Mouse (Mus musculus): ENCODE data around the gene Tuba8. TPM values are rescaled to one million over a fixed set of nuclear protein-coding genes. Genes with fewer than 3 reads are reported as not detected.
A peak's percentile ranks its signal among the peaks of the same experiment; 100 is the strongest.

Tuba8 gene
- polyA plus RNA-seq, 1 experiment = 30.1 TPM

DNA sequence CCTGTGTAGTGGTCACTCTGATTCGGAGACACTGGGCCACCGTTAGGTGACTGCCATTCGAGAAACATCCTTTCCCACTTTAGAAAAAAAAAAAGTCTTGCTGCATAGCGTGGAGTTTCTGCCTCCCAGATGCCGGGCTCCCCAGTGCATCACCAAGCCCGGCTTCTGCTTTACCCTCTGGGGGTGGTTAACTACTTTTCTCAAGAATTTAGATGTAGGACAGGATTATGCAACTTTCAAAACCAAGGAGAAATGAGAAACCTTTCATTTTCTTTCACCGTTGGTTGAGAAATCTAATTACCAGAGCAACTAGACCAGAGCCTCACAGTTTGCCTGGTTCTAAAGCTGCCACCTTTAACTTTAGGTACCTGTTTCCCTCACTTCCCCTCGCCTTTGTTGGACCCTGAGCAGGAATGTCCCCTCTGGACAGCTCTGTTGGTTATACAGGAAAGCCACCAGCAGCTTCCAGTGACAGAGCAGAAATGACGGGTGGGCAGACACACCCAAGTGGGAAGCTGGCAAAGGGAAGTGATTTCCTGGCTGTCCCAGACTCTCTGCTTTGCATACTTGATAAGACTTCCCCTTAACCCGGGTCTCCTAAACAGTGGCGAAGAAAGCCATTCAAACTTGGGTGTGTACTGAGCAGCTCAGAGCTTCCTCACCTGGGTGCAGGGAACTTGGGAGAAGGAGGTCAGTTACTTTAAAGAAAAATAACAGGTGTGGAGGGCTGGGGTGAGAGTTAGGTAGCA is 19.1 kb upstream of the Tuba8 start:
- H3K4me3 ChIP-seq (replicated peaks; ENCODE audit: control insufficient read depth, low read depth, low read length) = no peak overlapping the region
- peak overlapping the region; percentile 11; the same call in 1 of the 2 replicates for H3K27ac ChIP-seq (ENCODE audit: control insufficient read depth, insufficient read depth, low read depth, low read length, poor library complexity)
- 23% methylated on average over 11 of the region's 11 CpGs for WGBS
- peaks cover 3% of the 10 kb centered on the region; the same call in 1 of the 2 replicates for H3K4me1 ChIP-seq (ENCODE audit: control insufficient read depth, insufficient read depth, low read length)
- TF ChIP-seq POLR2A (IDR thresholded peaks at IDR 0.05; ENCODE audit: borderline replicate concordance, control insufficient read depth, low read depth, low read length) (no peak), CTCF (IDR thresholded peaks at IDR 0.05; ENCODE audit: control insufficient read depth, insufficient read depth, low read length) (no peak)

DNA sequence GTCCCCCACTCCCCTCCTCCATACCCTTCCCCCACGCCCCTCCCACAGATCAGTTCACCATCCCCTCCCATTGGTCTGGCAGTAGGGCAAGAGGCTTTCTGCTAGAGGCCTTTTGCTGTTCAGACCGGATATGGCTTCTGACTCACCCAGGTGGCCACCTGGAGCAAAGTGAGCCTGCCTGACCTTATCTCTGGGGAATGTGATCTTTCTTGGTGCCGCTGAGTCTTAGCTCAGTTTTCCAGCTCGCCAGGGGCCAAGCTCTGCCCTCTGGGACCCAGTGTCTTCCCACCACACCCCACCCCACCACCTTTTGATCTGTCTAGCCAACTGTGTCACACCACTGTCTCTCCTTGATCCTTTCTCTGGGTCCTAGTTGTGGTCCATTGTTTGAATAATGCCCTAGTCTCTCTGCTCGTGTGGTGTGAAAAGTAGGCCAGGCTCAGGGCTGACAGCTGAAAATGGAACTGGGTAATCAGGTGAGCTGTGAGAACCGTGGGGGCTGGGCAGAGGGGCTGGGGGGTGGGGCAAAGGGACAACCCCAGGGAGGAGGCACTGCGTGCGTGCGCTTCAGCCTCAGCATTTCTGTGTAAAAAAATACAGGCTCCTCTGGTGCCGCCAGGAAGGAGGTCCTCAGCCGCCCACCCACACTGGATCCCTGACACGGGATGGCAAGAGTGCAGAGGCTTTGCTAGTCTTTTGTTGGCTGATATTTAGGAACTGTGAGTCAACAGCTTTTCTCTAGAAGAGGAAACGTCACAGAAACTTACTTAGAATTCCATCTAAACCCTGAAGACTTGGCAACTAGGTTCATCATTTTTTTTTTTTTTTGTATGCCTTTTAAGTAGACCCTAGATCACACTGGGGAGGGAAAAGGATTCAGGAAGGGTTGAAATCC is 16.2 kb upstream of the Tuba8 start:
- Histone ChIP-seq H3K27ac (ENCODE audit: control insufficient read depth, insufficient read depth, low read depth, low read length, poor library complexity) (no peak overlapping the region), H3K4me1 (ENCODE audit: control insufficient read depth, insufficient read depth, low read length) (peaks cover 3% of the 10 kb centered on the region; the same call in 1 of the 2 replicates), H3K4me3 (replicated peaks; ENCODE audit: control insufficient read depth, low read depth, low read length) (no peak overlapping the region)
- WGBS = 83% methylated on average over 13 of the region's 13 CpGs
- TF ChIP-seq CTCF (IDR thresholded peaks at IDR 0.05; ENCODE audit: control insufficient read depth, insufficient read depth, low read length) (no peak), POLR2A (IDR thresholded peaks at IDR 0.05; ENCODE audit: borderline replicate concordance, control insufficient read depth, low read depth, low read length) (no peak)

DNA sequence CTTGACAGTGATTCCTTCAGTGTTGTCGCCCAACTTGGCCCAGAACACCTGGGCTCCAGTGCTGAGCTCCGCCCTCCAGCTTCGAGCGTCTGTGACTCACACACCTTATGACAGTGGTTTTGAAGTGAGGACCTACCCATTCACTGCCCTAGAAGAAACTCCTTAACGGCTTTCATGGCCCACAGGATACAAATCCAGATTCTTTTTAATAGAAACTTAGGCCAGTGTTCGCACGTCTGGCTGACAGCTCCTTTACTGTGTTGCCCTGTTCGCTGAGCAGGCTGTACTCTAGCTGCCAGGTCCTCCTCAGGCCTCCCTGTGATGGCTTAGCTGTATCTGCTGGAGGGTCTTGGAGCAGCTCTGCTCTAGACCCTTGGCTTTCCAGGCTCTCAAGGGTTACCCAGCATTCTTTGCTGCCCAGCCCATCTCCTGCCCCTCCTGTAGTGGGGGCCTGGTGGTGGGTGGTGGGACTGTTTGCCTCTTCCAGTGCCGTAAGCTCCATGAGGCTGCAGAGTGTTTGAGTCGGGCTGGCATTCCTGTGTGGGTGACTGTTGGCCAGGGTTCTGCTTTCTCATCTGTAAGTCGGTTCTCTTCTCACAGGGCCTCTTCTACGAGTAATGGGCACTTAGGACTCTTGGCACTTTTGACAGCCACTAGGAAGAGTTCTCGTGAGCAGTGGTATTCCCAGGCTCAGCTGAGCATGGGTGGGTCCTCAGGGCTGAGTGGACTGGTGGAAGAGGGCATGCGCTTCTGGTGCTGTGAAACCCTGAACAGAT is 15.4 kb upstream of the Tuba8 start:
- no peak overlapping the region for H3K27ac ChIP-seq (ENCODE audit: control insufficient read depth, insufficient read depth, low read depth, low read length, poor library complexity)
- TF ChIP-seq CTCF (IDR thresholded peaks at IDR 0.05; ENCODE audit: control insufficient read depth, insufficient read depth, low read length) = no peak
- no peak for TF ChIP-seq POLR2A (IDR thresholded peaks at IDR 0.05; ENCODE audit: borderline replicate concordance, control insufficient read depth, low read depth, low read length)
- H3K4me1 ChIP-seq (ENCODE audit: control insufficient read depth, insufficient read depth, low read length) = peaks cover 6% of the 10 kb centered on the region; the same call in 1 of the 2 replicates
- 84% methylated on average over 14 of the region's 14 CpGs for WGBS
- H3K4me3 ChIP-seq (replicated peaks; ENCODE audit: control insufficient read depth, low read depth, low read length) = no peak overlapping the region

DNA sequence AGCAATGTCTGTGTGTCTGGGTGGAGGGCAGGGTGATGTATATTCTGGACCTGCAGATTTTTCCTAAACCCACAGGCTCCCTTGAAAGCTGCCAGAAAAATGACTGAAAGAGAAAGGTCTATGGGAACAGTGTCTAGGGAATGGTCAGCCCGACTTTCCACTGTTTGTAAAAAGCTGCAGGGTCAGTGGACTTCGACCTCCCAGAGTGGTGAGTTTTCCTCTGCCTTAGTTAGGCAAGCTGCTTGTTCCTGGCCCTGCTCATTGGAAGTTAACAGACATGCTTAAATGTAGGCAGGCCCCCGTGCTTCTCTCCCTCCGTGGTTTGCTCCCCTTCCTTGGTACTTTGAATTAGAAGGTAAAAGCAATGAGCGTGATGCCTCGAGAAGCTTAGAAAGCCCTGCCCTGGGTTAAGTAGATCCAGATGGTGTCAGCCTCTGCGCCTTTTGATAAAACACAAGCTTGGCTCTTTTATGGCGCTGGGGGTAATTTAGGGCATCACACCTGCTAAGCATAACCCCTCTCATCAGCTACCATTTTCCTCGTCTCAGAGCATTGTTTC is 12.6 kb upstream of the Tuba8 start:
- no peak overlapping the region for H3K4me3 ChIP-seq (replicated peaks; ENCODE audit: control insufficient read depth, low read depth, low read length)
- no peak overlapping the region for H3K27ac ChIP-seq (ENCODE audit: control insufficient read depth, insufficient read depth, low read depth, low read length, poor library complexity)
- H3K4me1 ChIP-seq (ENCODE audit: control insufficient read depth, insufficient read depth, low read length) = peaks cover 4% of the 10 kb centered on the region; the same call in 1 of the 2 replicates
- 81% methylated on average over 9 of the region's 9 CpGs for WGBS
- TF ChIP-seq CTCF (IDR thresholded peaks at IDR 0.05; ENCODE audit: control insufficient read depth, insufficient read depth, low read length) = no peak
- no peak for TF ChIP-seq POLR2A (IDR thresholded peaks at IDR 0.05; ENCODE audit: borderline replicate concordance, control insufficient read depth, low read depth, low read length)

DNA sequence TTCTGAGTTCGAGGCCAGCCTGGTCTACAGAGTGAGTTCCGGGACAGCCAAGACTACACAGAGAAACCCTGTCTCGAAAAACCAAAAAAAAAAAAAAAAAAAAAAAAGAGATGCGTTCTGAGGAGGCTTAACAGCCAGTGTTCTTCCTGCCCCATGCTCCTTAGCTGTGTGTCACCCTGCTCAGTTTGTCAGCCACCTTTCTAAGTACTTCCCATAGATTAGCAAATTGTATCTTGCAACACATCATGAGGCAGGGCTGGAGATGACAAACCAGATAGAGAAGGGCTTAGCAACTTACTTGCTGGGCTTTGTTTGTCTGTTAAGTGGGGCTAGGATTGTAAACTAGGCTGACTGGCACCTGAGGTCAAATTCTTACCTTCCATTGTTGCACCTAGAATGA is 10.0 kb upstream of the Tuba8 start:
- TF ChIP-seq POLR2A (IDR thresholded peaks at IDR 0.05; ENCODE audit: borderline replicate concordance, control insufficient read depth, low read depth, low read length) = no peak
- no peak for TF ChIP-seq CTCF (IDR thresholded peaks at IDR 0.05; ENCODE audit: control insufficient read depth, insufficient read depth, low read length)
- Histone ChIP-seq H3K4me3 (replicated peaks; ENCODE audit: control insufficient read depth, low read depth, low read length) (no peak overlapping the region), H3K4me1 (ENCODE audit: control insufficient read depth, insufficient read depth, low read length) (peaks cover 4% of the 10 kb centered on the region; the same call in 1 of the 2 replicates), H3K27ac (ENCODE audit: control insufficient read depth, insufficient read depth, low read depth, low read length, poor library complexity) (no peak overlapping the region)
- WGBS = 40% methylated on average over 4 of the region's 4 CpGs

DNA sequence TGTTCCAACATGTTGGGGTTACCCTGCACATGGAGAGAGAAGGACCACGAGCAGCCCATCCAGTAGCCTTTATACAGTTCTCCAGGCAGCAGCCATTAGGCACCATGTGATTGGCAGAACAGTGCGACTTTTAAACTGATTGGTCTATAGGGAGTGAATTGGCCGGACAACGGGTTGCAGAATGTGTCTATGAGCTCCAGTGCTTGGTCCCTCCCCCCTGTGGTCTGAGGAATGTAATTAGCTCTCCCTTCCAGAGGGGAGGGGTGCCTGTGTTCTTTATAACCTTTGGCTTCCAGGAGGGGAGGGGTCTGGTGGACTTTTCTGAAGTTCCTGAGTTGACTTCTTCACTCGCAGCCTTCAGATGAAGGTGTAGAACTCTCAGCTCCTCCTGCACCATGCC is 8.5 kb upstream of the Tuba8 start:
- Histone ChIP-seq H3K4me1 (ENCODE audit: control insufficient read depth, insufficient read depth, low read length) (peaks cover 4% of the 10 kb centered on the region; the same call in 1 of the 2 replicates), H3K27ac (ENCODE audit: control insufficient read depth, insufficient read depth, low read depth, low read length, poor library complexity) (no peak overlapping the region), H3K4me3 (replicated peaks; ENCODE audit: control insufficient read depth, low read depth, low read length) (no peak overlapping the region)
- TF ChIP-seq CTCF (IDR thresholded peaks at IDR 0.05; ENCODE audit: control insufficient read depth, insufficient read depth, low read length) = no peak
- no peak for TF ChIP-seq POLR2A (IDR thresholded peaks at IDR 0.05; ENCODE audit: borderline replicate concordance, control insufficient read depth, low read depth, low read length)
- WGBS = 88% methylated on average over 5 of the region's 5 CpGs

DNA sequence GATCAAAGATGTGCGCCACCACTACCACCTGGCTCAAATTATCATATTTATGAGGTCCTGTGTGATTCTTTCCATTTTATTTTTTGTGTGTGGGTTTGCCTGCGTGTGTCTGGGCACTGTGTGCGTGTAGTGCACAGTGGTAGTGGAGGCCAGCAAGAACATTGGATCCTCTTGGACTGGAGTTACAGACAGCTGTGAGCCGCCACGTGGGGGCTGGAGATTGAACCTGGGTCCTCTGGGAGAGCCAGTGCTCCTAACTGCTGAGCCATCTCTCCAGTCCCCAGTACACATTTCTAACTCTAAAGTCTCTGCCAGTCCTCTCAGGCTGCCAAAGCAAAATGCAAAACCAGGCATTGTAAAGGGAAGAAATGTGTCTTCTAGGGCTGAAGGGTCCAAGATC is 4.0 kb upstream of the Tuba8 start:
- Histone ChIP-seq H3K27ac (ENCODE audit: control insufficient read depth, insufficient read depth, low read depth, low read length, poor library complexity) (no peak overlapping the region), H3K4me1 (ENCODE audit: control insufficient read depth, insufficient read depth, low read length) (peaks cover 2% of the 10 kb centered on the region; the same call in 1 of the 2 replicates), H3K4me3 (replicated peaks; ENCODE audit: control insufficient read depth, low read depth, low read length) (no peak overlapping the region)
- 84% methylated on average over 5 of the region's 5 CpGs for WGBS
- no peak for TF ChIP-seq CTCF (IDR thresholded peaks at IDR 0.05; ENCODE audit: control insufficient read depth, insufficient read depth, low read length)
- no peak for TF ChIP-seq POLR2A (IDR thresholded peaks at IDR 0.05; ENCODE audit: borderline replicate concordance, control insufficient read depth, low read depth, low read length)

All from bone marrow, adult 2 months (tissue).